In genomic region chr10:27133135-27133534, GRCm38 (mm10) we compare ENCODE assay signal across 8 mouse cellular contexts.
A peak's percentile ranks its signal among the peaks of the same experiment; 100 is the strongest.
DNase-seq lines count a peak whose midpoint lies in the region.

No protein-coding gene starts in this region.

- intact Hi-C loops in left cerebral cortex, postnatal 10 days (cut with DNase I) = loop anchor here (2.0 to 10.0 kb wide), 5 partner anchors 342 to 1712 kb away; partner anchors contain the start of gene Ptprk

- DNase-seq in heart, adult 18-20 months = peak; percentile 45 to 58
- DNase-seq in heart, adult 11 months = no peak
- peak; percentile 12 for DNase-seq in cerebellum, adult 8-10 months
- peak; percentile 70 to 93 for DNase-seq in frontal cortex, adult 2 months (ENCODE audit: extremely low spot score in 1 of 2, low spot score in 1 of 2)
- DNase-seq in kidney, adult 11 months = peak; percentile 13
- DNase-seq in left cerebral cortex, postnatal 10 days (ENCODE audit: extremely low spot score in 1 of 2, low spot score in 2 of 2) = peak; percentile 44 to 84
- DNase-seq in neural tube, embryonic 10.5 days (ENCODE audit: extremely low spot score, low spot score) = peak; percentile 49
- no peak for DNase-seq in spleen, postnatal 36 days (ENCODE audit: low spot score in 2 of 2)

Comparison
In these comparisons a context has a peak if more than half of its experiments do, and no peak if none do; other contexts are left out.
1. DNase-seq: peak in heart, adult 18-20 months (2 of 2), cerebellum, adult 8-10 months (single experiment), frontal cortex, adult 2 months (2 of 2), kidney, adult 11 months (single experiment), left cerebral cortex, postnatal 10 days (2 of 2) and neural tube, embryonic 10.5 days (single experiment); none in heart, adult 11 months (single experiment) and spleen, postnatal 36 days (0 of 2).